Mouse (Mus musculus): ENCODE measurements around the gene Mcu. TPM values are rescaled to one million over a fixed set of nuclear protein-coding genes. Genes with fewer than 3 reads are reported as not detected.

Mcu gene
- polyA plus RNA-seq, 1 experiment from 2014 or later: 22.0 TPM

DNA sequence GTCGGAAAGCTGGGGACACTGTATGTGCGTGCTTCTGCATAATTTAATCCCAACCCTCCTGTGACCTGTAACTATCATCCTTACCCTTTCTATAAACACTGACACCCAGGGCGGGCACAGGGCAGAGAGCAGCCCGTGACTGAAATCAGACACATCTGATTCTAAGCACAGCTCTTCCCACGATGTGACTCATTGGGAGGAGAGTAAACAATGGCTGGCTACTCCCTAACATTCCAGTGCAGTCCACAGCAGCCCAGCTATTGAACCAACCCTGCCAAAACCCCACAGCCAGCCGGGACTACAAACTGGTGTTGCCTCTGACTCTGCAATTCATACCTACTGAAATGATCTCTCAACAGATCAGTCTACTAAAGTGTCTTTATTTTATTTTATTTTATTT lies 78.9 kb downstream of the Mcu start:
- Histone ChIP-seq H3K4me3 (no peak overlapping the region), H3K36me3 (no peaks in the 10 kb centered on the region), H3K27ac (no peak overlapping the region), H3K27me3 (no peaks in the 10 kb centered on the region), H3K9ac (no peak overlapping the region), H3K9me3 (replicated peaks) (no peaks in the 10 kb centered on the region), H3K4me2 (no peak overlapping the region), H3K4me1 (replicated peaks) (peaks cover 17% of the 10 kb centered on the region)
- WGBS: 54% methylated on average over 6 of the region's 6 CpGs
- no peak for ATAC-seq (replicated peaks; ENCODE audit: insufficient number of reproducible peaks, insufficient read depth, low FRiP score, low read depth)

DNA sequence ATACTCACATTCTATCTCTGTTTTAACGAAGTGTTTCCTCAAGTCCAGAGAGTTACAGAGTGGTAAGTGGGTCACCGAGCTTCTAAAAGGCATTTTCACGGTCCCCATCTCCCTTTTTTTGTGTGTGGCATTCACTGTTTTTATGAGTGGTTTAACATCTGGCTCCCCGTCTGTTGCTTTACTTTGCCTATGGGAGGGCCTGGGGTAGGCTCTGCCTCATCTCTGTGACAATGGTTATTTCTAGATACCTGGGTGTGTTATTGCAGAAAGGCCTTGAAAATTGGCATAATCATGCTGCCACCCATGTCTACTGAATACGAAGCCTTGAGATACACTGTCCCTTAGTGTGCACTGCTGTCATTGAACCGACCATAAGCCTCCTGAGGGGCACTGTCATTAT lies 84.2 kb downstream of the Mcu start:
- no peak overlapping the region for H3K4me3 ChIP-seq
- WGBS: 88% methylated on average over 6 of the region's 6 CpGs
- H3K36me3 ChIP-seq: no peaks in the 10 kb centered on the region
- no peaks in the 10 kb centered on the region for H3K9me3 ChIP-seq (replicated peaks)
- no peaks in the 10 kb centered on the region for H3K4me1 ChIP-seq (replicated peaks)
- H3K27ac ChIP-seq: no peak overlapping the region
- ATAC-seq (replicated peaks; ENCODE audit: insufficient number of reproducible peaks, insufficient read depth, low FRiP score, low read depth): no peak
- H3K9ac ChIP-seq: no peak overlapping the region
- no peak overlapping the region for H3K4me2 ChIP-seq
- no peaks in the 10 kb centered on the region for H3K27me3 ChIP-seq

DNA sequence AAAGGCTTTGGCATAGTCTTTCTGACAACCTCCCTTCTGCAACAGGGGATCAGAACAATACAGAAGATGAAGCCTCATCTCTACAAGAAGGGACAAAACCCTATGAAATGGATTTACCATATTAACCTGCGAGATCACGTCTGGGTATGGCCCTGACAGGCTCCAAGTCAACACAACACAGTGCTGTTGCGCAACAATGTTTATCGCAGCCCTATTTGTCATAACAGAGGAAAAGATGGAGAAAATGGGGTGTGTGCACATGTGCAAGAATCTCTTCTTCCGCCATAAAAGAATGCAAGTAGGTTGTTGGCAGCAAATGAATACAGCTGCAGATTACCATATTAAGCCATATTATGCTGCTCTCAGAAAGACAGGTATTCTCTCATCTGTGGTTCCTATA lies 88.7 kb downstream of the Mcu start:
- Histone ChIP-seq H3K4me1 (replicated peaks) (peaks cover 25% of the 10 kb centered on the region), H3K36me3 (no peaks in the 10 kb centered on the region), H3K4me2 (no peak overlapping the region), H3K27me3 (no peaks in the 10 kb centered on the region), H3K4me3 (no peak overlapping the region), H3K9ac (no peak overlapping the region), H3K27ac (no peak overlapping the region), H3K9me3 (replicated peaks) (no peaks in the 10 kb centered on the region)
- 88% methylated on average over 5 of the region's 5 CpGs for WGBS
- no peak for ATAC-seq (replicated peaks; ENCODE audit: insufficient number of reproducible peaks, insufficient read depth, low FRiP score, low read depth)

DNA sequence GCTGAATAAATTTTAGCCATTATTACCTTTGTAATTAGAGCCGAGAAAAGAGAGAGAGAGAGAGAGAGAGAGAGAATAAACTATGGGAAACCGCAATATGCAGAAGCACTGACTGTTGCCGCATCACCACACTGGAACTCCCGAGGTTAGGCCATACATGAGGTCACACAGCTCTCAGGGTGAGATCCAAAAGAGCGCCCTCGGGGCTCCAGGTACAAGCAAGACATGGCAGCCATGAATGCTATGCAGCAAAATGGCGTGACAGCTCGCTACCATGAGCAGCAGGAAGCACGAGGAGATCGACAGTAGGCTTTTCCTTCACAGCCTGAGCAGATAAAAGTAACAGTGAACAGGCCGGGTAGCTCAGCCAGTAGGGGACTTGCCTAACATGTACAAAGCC lies 89.2 kb downstream of the Mcu start:
- 86% methylated on average over 11 of the region's 11 CpGs for WGBS
- H3K27ac ChIP-seq: no peak overlapping the region

DNA sequence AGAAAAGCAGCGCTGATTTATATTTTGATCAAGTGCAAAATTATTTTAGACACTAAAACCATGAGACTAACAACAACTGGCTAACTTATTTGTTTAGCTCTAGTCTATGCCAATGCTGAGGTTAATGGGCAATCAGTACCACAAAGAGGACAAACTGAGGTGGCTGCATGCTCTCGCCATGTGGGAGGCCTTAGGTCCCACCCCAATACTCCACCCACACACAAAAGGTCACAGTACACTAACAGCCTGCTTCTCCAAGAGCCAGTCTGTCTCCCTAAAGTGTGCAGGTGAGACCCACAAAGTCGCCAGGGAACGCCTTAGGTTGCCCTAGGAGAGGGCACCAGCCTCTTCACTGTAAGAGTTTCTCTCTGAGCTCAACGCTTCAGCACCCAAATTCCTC lies 91.8 kb downstream of the Mcu start:
- Histone ChIP-seq H3K9ac (no peak overlapping the region), H3K36me3 (no peaks in the 10 kb centered on the region), H3K4me1 (replicated peaks) (peaks cover 25% of the 10 kb centered on the region), H3K9me3 (replicated peaks) (no peaks in the 10 kb centered on the region), H3K27me3 (no peaks in the 10 kb centered on the region), H3K4me2 (no peak overlapping the region), H3K4me3 (no peak overlapping the region), H3K27ac (peak overlapping the region; percentile 74)
- no peak for ATAC-seq (replicated peaks; ENCODE audit: insufficient number of reproducible peaks, insufficient read depth, low FRiP score, low read depth)
- 73% methylated on average over 5 of the region's 5 CpGs for WGBS

More for the DNA sequence above, 89.2 kb downstream of the Mcu start:
- peaks cover 25% of the 10 kb centered on the region for H3K4me1 ChIP-seq (replicated peaks)
- H3K36me3 ChIP-seq: no peaks in the 10 kb centered on the region
- H3K4me2 ChIP-seq: no peak overlapping the region
- H3K9ac ChIP-seq: no peak overlapping the region
- ATAC-seq (replicated peaks; ENCODE audit: insufficient number of reproducible peaks, insufficient read depth, low FRiP score, low read depth): no peak
- no peaks in the 10 kb centered on the region for H3K9me3 ChIP-seq (replicated peaks)
- H3K27me3 ChIP-seq: no peaks in the 10 kb centered on the region
- H3K4me3 ChIP-seq: no peak overlapping the region

DNA sequence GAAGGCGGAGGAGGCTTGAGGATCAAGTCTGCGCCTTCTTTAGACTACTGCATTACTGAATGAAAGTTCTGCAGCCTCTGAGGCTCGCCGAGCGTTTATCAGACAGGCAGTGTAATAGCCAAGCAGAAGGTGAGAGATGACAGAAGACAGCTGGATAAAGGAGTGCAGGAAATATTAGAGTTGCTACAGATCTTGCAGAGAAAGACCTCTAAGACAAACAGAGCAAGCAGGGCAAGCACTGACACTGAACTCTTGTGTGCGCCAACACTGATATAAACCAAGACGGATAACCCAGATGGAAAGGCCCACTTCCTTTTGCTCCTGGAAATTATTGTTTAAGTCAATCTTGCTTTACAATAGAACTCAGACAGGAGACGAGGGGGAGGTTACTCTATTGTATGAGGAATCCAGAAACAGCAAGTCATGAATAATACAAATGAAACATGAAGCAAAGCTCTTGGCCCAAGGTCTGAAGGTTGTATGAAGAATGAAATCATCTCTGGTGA lies 92.6 kb downstream of the Mcu start:
- Histone ChIP-seq H3K36me3 (no peaks in the 10 kb centered on the region), H3K27ac (peak overlapping the region; percentile 74), H3K9ac (no peak overlapping the region), H3K9me3 (replicated peaks) (no peaks in the 10 kb centered on the region), H3K27me3 (no peaks in the 10 kb centered on the region), H3K4me2 (peak overlapping the region; percentile 38), H3K4me3 (no peak overlapping the region), H3K4me1 (replicated peaks) (peaks cover 25% of the 10 kb centered on the region)
- ATAC-seq (replicated peaks; ENCODE audit: insufficient number of reproducible peaks, insufficient read depth, low FRiP score, low read depth): peak; percentile 76
- WGBS: 13% methylated on average over 8 of the region's 8 CpGs

DNA sequence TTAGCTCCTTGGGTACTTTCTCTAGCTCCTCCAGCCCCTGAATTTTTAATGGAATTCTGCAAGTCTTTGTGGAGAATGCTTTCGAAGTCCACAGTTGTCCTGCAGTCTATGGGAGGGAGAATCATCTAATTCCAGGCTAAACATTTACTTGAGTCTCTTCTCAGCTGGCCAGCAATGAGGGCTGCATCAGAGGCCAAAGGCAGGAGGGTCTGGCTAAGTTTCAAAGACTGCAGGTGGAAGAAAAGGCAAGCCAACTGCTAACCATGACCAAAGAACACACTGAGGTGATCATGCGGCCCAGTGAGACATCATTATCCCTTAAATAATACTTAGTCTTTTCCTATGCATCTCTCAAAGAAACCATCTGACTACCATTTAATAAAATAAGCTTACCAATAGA lies 95.8 kb downstream of the Mcu start:
- H3K9ac ChIP-seq: no peak overlapping the region
- no peaks in the 10 kb centered on the region for H3K27me3 ChIP-seq
- H3K4me1 ChIP-seq (replicated peaks): peaks cover 25% of the 10 kb centered on the region
- no peak for ATAC-seq (replicated peaks; ENCODE audit: insufficient number of reproducible peaks, insufficient read depth, low FRiP score, low read depth)
- WGBS: 97% methylated on average over 2 of the region's 2 CpGs
- no peak overlapping the region for H3K4me3 ChIP-seq
- no peaks in the 10 kb centered on the region for H3K36me3 ChIP-seq
- H3K4me2 ChIP-seq: no peak overlapping the region
- H3K9me3 ChIP-seq (replicated peaks): no peaks in the 10 kb centered on the region
- H3K27ac ChIP-seq: no peak overlapping the region

DNA sequence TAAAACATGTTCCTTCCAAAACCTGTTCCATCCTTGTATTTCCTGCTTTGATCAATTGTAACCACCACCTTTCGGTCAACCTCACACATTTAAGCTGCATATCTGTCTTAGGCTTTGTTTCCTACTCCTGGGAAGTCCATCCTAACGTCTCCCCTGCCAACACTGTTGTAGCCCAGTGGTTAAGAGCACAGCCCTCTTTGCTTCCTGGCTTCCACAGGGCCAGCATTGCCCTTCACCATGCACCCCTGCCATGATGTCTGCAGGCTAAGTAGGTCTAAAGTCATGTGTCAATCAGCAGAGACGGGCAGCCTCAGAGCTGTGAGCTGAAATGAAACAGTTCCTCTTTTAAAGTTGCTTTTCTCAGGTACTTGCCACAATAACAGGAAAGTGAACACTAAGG lies 97.1 kb downstream of the Mcu start:
- H3K36me3 ChIP-seq: no peaks in the 10 kb centered on the region
- no peak overlapping the region for H3K4me3 ChIP-seq
- ATAC-seq (replicated peaks; ENCODE audit: insufficient number of reproducible peaks, insufficient read depth, low FRiP score, low read depth): no peak
- no peaks in the 10 kb centered on the region for H3K9me3 ChIP-seq (replicated peaks)
- no peak overlapping the region for H3K9ac ChIP-seq
- 75% methylated on average over 3 of the region's 3 CpGs for WGBS
- no peak overlapping the region for H3K27ac ChIP-seq
- peaks cover 19% of the 10 kb centered on the region for H3K4me1 ChIP-seq (replicated peaks)
- H3K4me2 ChIP-seq: no peak overlapping the region
- H3K27me3 ChIP-seq: no peaks in the 10 kb centered on the region

DNA sequence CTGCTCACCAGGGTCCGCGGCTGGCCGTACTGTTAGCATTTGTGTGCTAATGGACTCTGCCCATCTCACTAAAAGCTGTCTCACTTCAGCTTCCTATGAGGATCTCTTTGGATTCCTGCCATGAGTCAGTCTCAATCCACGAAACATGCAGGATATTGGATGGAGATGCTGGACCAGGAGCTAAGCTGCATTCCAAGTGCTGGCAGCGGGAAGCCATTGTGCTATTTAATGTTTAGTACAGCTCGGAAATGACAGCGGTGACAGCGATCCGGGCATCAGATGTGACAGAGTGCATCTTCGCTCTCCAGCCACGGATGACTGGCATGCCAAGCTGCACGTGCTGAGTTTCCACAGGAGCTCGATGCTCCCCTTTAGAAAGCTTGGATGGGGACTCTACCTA lies 99.3 kb downstream of the Mcu start:
- Histone ChIP-seq H3K4me2 (no peak overlapping the region), H3K27me3 (no peaks in the 10 kb centered on the region), H3K9me3 (replicated peaks) (no peaks in the 10 kb centered on the region), H3K4me1 (replicated peaks) (peaks cover 4% of the 10 kb centered on the region; the same call in 1 of the 2 replicates), H3K36me3 (no peaks in the 10 kb centered on the region), H3K9ac (no peak overlapping the region), H3K27ac (no peak overlapping the region), H3K4me3 (no peak overlapping the region)
- no peak for ATAC-seq (replicated peaks; ENCODE audit: insufficient number of reproducible peaks, insufficient read depth, low FRiP score, low read depth)
- 87% methylated on average over 13 of the region's 13 CpGs for WGBS

DNA sequence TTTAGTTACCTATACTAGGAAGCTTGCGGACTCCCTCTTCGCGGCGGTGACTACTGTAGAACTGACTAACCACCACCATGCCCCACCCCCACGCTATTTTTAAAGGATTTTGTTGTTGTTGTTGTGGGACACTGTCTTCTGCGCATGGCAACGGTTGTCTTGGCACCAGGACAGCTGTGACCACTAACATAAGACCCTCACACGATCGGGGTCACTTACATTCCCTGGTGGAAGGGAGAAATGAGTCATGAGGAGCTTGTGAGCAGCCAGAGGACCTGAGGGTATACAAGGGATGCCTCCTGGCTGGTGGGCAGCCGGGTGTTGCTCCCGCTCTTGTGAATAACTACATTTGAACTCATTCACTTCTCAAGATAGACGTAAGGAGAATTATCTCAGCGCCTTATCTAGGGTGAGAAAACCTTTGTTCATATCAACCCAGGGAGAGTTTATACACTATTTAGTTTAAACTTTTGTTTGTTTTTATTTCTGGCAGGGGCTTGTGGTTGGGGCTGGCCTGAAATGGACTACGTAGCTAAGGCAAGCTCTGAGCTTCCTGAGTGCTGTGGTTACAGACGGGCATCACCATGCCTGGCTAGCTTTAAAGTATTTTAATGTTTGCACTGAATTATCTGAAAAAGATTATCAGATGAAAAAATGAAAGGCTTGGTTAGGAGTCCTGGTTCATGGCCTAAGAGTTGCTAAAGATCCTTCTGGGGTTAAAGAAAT lies 101.6 kb downstream of the Mcu start:
- Histone ChIP-seq H3K36me3 (no peaks in the 10 kb centered on the region), H3K9ac (no peak overlapping the region), H3K27me3 (no peaks in the 10 kb centered on the region), H3K4me1 (replicated peaks) (peaks cover 26% of the 10 kb centered on the region), H3K27ac (no peak overlapping the region), H3K4me3 (no peak overlapping the region), H3K4me2 (no peak overlapping the region), H3K9me3 (replicated peaks) (no peaks in the 10 kb centered on the region)
- 52% methylated on average over 15 of the region's 15 CpGs for WGBS
- no peak for ATAC-seq (replicated peaks; ENCODE audit: insufficient number of reproducible peaks, insufficient read depth, low FRiP score, low read depth)

DNA sequence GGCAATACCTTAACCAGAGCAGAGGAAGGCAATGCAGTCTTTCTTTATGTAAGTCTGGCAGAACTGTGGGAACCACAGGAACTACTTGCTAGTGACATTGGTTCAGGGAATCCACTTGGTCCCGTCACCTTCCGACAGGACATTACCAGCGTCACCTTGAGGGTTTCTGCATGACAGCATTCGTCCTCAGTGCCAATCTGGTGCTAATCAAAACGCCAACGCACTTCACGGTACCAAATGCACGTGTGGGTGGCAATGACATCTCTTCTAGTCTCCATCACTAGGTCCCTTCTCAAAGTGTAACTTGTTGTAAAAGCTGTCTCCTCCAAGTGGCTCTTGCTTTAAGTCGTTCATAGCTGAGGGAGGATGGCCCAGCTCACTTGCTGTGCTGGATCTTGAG lies 104.3 kb downstream of the Mcu start:
- Histone ChIP-seq H3K27me3 (no peaks in the 10 kb centered on the region), H3K4me1 (replicated peaks) (peaks cover 33% of the 10 kb centered on the region), H3K9ac (no peak overlapping the region), H3K9me3 (replicated peaks) (no peaks in the 10 kb centered on the region), H3K27ac (no peak overlapping the region), H3K36me3 (no peaks in the 10 kb centered on the region), H3K4me3 (no peak overlapping the region), H3K4me2 (no peak overlapping the region)
- 74% methylated on average over 9 of the region's 9 CpGs for WGBS
- ATAC-seq (replicated peaks; ENCODE audit: insufficient number of reproducible peaks, insufficient read depth, low FRiP score, low read depth): no peak

DNA sequence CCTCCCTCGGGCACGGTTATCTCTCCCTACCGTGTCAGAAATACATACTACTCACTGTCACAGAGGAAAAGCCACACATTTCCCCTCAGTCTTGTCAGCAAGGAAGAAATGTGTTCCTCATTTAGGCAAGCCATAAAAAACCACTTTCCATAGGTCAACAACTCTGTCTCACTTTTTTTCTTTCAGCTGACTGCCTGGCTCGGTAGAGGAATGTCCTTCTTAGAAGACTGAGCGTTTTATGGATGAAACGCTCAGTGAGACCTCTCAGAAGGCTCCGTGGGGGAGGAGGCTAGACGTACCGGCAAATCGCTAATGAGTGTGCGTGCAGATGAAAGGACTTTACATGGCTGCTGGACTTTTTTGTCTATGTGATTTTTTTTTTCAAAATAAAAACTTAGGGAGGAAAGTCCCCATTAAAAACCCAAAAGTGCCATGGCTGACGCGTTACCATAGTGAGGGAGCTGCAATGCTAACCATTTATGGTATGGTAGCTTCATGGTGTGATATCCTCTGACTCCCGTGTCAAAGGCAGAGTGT lies 105.0 kb downstream of the Mcu start:
- H3K4me2 ChIP-seq: peak overlapping the region; percentile 42
- no peaks in the 10 kb centered on the region for H3K9me3 ChIP-seq (replicated peaks)
- H3K27me3 ChIP-seq: no peaks in the 10 kb centered on the region
- peak overlapping the region; percentile 5; the same call in 1 of the 2 replicates for H3K27ac ChIP-seq
- WGBS: 35% methylated on average over 14 of the region's 14 CpGs
- peaks cover 33% of the 10 kb centered on the region for H3K4me1 ChIP-seq (replicated peaks)
- no peak for ATAC-seq (replicated peaks; ENCODE audit: insufficient number of reproducible peaks, insufficient read depth, low FRiP score, low read depth)
- H3K9ac ChIP-seq: no peak overlapping the region
- H3K4me3 ChIP-seq: peak overlapping the region; percentile 5; the same call in 1 of the 2 replicates
- no peaks in the 10 kb centered on the region for H3K36me3 ChIP-seq
